Mouse (Mus musculus): ENCODE data around the gene Gm29094. TPM values are rescaled to one million over a fixed set of nuclear protein-coding genes. Genes with fewer than 3 reads are reported as not detected.
"Not testable (repeated sequence)": the region's sequence is repeated elsewhere in the genome, so short reads cannot be mapped to it uniquely, and the experiment has no call there.

The Gm29094 gene
- polyA plus RNA-seq (2015; fragmentation: Nextera tagmentation; extraction: Ambion mirVana): 0.77 TPM in 1 of 2 replicates, not detected in the other

DNA sequence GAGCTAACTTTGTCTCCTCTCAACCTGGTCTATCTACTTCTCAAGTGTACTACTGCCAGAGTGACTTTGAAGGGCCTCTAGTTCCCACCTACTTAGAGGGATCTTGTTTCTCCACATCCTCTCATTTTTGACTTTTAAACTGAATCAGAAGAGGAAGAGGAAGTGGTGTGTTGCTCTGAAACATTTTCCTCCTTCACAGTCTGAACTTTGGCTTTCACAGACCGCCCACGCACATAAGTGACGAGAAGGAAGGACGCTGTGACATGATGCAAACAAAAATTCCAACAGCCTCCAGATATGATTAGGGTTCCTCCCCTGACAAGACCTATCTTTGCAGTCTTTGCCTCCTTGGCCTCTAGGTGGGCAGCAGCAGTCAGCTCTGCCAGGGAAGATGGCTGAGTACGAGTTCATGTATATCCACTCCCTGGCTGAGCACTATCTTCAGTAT, at the start of gene Gm29094, which contains the start of gene Bcl2a1b:
Gene Gm29094, plus strand, starts transcription at position 411 of the 448 bp plus-strand sequence.
Gene Bcl2a1b, plus strand, starts transcription at position 241 of the 448 bp plus-strand sequence.
- not testable (repeated sequence) for H3K4me1 ChIP-seq (ENCODE audit: control insufficient read depth, insufficient read depth, low read length); H3K4me2 ChIP-seq (ENCODE audit: low read depth, low read length); H3K27me3 ChIP-seq (replicated peaks; ENCODE audit: control insufficient read depth, insufficient read depth, low read length); ATAC-seq; H3K9ac ChIP-seq (ENCODE audit: low read depth, low read length); H3K4me3 ChIP-seq (ENCODE audit: low read length); H3K27ac ChIP-seq (ENCODE audit: low read length); H3K9me3 ChIP-seq (ENCODE audit: control insufficient read depth, low read length); H3K36me3 ChIP-seq (ENCODE audit: control insufficient read depth, insufficient read depth, low read length)
- WGBS: 84% methylated on average over 5 of the region's 5 CpGs

DNA sequence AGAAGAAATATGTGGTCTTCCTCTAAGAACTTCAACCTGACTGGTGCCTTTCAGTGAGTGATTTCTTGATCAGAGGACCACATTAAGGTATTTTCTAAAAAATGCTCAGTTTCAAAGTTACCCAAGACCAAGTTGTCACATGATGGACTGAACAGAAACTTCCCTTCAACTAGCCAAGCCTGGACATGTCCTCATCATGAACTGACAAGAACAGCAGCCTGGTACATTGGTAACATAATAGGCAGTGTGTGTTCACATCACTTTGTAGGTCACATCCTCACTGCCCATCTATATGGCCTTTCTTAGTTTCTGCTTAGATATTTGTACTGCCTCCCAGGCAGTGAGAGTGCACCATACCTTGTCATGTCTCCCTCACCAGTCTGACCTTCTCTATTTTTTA, 26.6 kb upstream of the Gm29094 start:
- H3K36me3 ChIP-seq (ENCODE audit: control insufficient read depth, insufficient read depth, low read length); H3K9me3 ChIP-seq (ENCODE audit: control insufficient read depth, low read length); H3K4me1 ChIP-seq (ENCODE audit: control insufficient read depth, insufficient read depth, low read length); H3K4me2 ChIP-seq (ENCODE audit: low read depth, low read length); H3K4me3 ChIP-seq (ENCODE audit: low read length); H3K27me3 ChIP-seq (replicated peaks; ENCODE audit: control insufficient read depth, insufficient read depth, low read length); H3K27ac ChIP-seq (ENCODE audit: low read length); ATAC-seq; H3K9ac ChIP-seq (ENCODE audit: low read depth, low read length): not testable (repeated sequence)

GRCm38 (mm10) chr9:89178833-89179232, 20.3 kb upstream of the Gm29094 start:
- 30% methylated on average over 2 of the region's 3 CpGs for WGBS
- not testable (repeated sequence) for H3K27me3 ChIP-seq (replicated peaks; ENCODE audit: control insufficient read depth, insufficient read depth, low read length); H3K4me1 ChIP-seq (ENCODE audit: control insufficient read depth, insufficient read depth, low read length); H3K27ac ChIP-seq (ENCODE audit: low read length); H3K36me3 ChIP-seq (ENCODE audit: control insufficient read depth, insufficient read depth, low read length); H3K9me3 ChIP-seq (ENCODE audit: control insufficient read depth, low read length); H3K9ac ChIP-seq (ENCODE audit: low read depth, low read length); H3K4me2 ChIP-seq (ENCODE audit: low read depth, low read length); ATAC-seq; H3K4me3 ChIP-seq (ENCODE audit: low read length)

- not testable (repeated sequence) for ATAC-seq; H3K27ac ChIP-seq (ENCODE audit: low read length); H3K9ac ChIP-seq (ENCODE audit: low read depth, low read length); H3K9me3 ChIP-seq (ENCODE audit: control insufficient read depth, low read length); H3K4me1 ChIP-seq (ENCODE audit: control insufficient read depth, insufficient read depth, low read length); H3K4me3 ChIP-seq (ENCODE audit: low read length); H3K4me2 ChIP-seq (ENCODE audit: low read depth, low read length); H3K36me3 ChIP-seq (ENCODE audit: control insufficient read depth, insufficient read depth, low read length); H3K27me3 ChIP-seq (replicated peaks; ENCODE audit: control insufficient read depth, insufficient read depth, low read length)
- WGBS: 81% methylated on average over 2 of the region's 4 CpGs
Measured at GRCm38 (mm10) chr9:89179469-89179868, 19.7 kb upstream of the Gm29094 start.

DNA sequence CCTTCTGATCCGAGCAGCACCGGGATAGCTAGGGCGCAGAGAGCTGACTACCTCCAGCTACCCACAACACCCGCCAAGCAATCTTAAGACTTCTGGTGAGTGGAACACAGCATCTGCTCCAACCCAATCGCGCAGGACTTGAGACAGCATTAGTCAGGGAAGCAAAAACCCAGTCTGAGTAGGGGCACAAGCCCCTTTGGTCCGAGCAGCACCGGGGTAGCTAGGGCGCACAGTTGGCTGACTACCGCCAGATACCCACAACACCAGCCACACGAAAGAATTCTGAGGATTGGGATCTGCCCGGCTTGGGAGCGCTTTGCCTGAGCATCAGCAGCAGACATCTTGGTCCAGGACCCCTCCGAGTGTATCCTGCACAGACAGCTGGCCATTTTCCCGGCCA, 12.2 kb upstream of the Gm29094 start:
- H3K4me1 ChIP-seq (ENCODE audit: control insufficient read depth, insufficient read depth, low read length); H3K4me2 ChIP-seq (ENCODE audit: low read depth, low read length); H3K4me3 ChIP-seq (ENCODE audit: low read length); ATAC-seq; H3K9me3 ChIP-seq (ENCODE audit: control insufficient read depth, low read length); H3K9ac ChIP-seq (ENCODE audit: low read depth, low read length); H3K27me3 ChIP-seq (replicated peaks; ENCODE audit: control insufficient read depth, insufficient read depth, low read length); H3K36me3 ChIP-seq (ENCODE audit: control insufficient read depth, insufficient read depth, low read length); H3K27ac ChIP-seq (ENCODE audit: low read length): not testable (repeated sequence)
- 77% methylated on average over 15 of the region's 15 CpGs for WGBS

- H3K27ac ChIP-seq (ENCODE audit: low read length); ATAC-seq; H3K4me3 ChIP-seq (ENCODE audit: low read length); H3K27me3 ChIP-seq (replicated peaks; ENCODE audit: control insufficient read depth, insufficient read depth, low read length); H3K9me3 ChIP-seq (ENCODE audit: control insufficient read depth, low read length); H3K9ac ChIP-seq (ENCODE audit: low read depth, low read length); H3K4me2 ChIP-seq (ENCODE audit: low read depth, low read length); H3K36me3 ChIP-seq (ENCODE audit: control insufficient read depth, insufficient read depth, low read length); H3K4me1 ChIP-seq (ENCODE audit: control insufficient read depth, insufficient read depth, low read length): not testable (repeated sequence)
Measured at GRCm38 (mm10) chr9:89195483-89195882, 3.7 kb upstream of the Gm29094 start.

DNA sequence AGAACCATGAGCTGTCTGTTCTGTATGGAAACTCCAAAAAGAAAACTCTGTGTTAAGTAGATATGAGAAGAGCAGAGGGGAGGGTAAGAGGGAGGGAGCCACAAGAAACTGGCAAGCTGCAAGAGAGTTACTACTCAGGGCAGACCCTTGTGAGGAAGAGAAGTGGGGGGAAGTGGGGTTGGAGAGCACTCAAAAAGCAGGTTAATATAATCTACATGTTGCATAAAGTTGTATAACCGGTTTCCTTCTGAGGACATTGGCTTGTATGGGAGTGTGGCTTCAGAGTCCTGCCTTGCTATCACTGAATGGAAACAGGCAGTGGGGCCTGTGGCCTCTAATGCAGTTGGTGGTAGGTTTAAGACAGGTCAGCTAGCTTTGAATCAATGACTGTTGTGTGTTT, 1.7 kb upstream of the Gm29094 start:
- H3K4me1 ChIP-seq (ENCODE audit: control insufficient read depth, insufficient read depth, low read length); H3K36me3 ChIP-seq (ENCODE audit: control insufficient read depth, insufficient read depth, low read length); H3K4me3 ChIP-seq (ENCODE audit: low read length); H3K4me2 ChIP-seq (ENCODE audit: low read depth, low read length); H3K27me3 ChIP-seq (replicated peaks; ENCODE audit: control insufficient read depth, insufficient read depth, low read length); H3K27ac ChIP-seq (ENCODE audit: low read length); H3K9ac ChIP-seq (ENCODE audit: low read depth, low read length); H3K9me3 ChIP-seq (ENCODE audit: control insufficient read depth, low read length): not testable (repeated sequence)
- peak; percentile 89 for ATAC-seq
- 55% methylated on average over 1 of the region's 1 CpGs for WGBS

GRCm38 (mm10) chr9:89198349-89198748, 830 bp upstream of the Gm29094 start:
- H3K9me3 ChIP-seq (ENCODE audit: control insufficient read depth, low read length); H3K4me1 ChIP-seq (ENCODE audit: control insufficient read depth, insufficient read depth, low read length); H3K9ac ChIP-seq (ENCODE audit: low read depth, low read length); H3K27me3 ChIP-seq (replicated peaks; ENCODE audit: control insufficient read depth, insufficient read depth, low read length); H3K27ac ChIP-seq (ENCODE audit: low read length); ATAC-seq; H3K36me3 ChIP-seq (ENCODE audit: control insufficient read depth, insufficient read depth, low read length); H3K4me3 ChIP-seq (ENCODE audit: low read length); H3K4me2 ChIP-seq (ENCODE audit: low read depth, low read length): not testable (repeated sequence)
- 84% methylated on average over 3 of the region's 3 CpGs for WGBS

- not testable (repeated sequence) for H3K27ac ChIP-seq (ENCODE audit: low read length); H3K27me3 ChIP-seq (replicated peaks; ENCODE audit: control insufficient read depth, insufficient read depth, low read length); H3K4me2 ChIP-seq (ENCODE audit: low read depth, low read length); H3K36me3 ChIP-seq (ENCODE audit: control insufficient read depth, insufficient read depth, low read length); H3K4me1 ChIP-seq (ENCODE audit: control insufficient read depth, insufficient read depth, low read length); H3K9me3 ChIP-seq (ENCODE audit: control insufficient read depth, low read length); H3K9ac ChIP-seq (ENCODE audit: low read depth, low read length); ATAC-seq; H3K4me3 ChIP-seq (ENCODE audit: low read length)
Measured at GRCm38 (mm10) chr9:89202256-89202655, 3.1 kb downstream of the Gm29094 start.

- ATAC-seq; H3K9ac ChIP-seq (ENCODE audit: low read depth, low read length); H3K27me3 ChIP-seq (replicated peaks; ENCODE audit: control insufficient read depth, insufficient read depth, low read length); H3K4me1 ChIP-seq (ENCODE audit: control insufficient read depth, insufficient read depth, low read length); H3K9me3 ChIP-seq (ENCODE audit: control insufficient read depth, low read length); H3K4me2 ChIP-seq (ENCODE audit: low read depth, low read length); H3K36me3 ChIP-seq (ENCODE audit: control insufficient read depth, insufficient read depth, low read length); H3K4me3 ChIP-seq (ENCODE audit: low read length); H3K27ac ChIP-seq (ENCODE audit: low read length): not testable (repeated sequence)
- WGBS: 69% methylated on average over 1 of the region's 1 CpGs
Measured at GRCm38 (mm10) chr9:89208939-89209338, 9.8 kb downstream of the Gm29094 start.
